Mouse (Mus musculus): ENCODE data around the gene Gpd1l.

GRCm38 (mm10) chr9:114945576-114945975, 11.8 kb upstream of the Gpd1l start:
- no peak for TF ChIP-seq GATA1 (IDR thresholded peaks at IDR 0.05; ENCODE audit: borderline replicate concordance, low read length)
- TF ChIP-seq FLI1 (IDR thresholded peaks at IDR 0.05; ENCODE audit: low read length): no peak
